29 mouse cellular contexts compared by ENCODE assay signal in the genomic region with DNA sequence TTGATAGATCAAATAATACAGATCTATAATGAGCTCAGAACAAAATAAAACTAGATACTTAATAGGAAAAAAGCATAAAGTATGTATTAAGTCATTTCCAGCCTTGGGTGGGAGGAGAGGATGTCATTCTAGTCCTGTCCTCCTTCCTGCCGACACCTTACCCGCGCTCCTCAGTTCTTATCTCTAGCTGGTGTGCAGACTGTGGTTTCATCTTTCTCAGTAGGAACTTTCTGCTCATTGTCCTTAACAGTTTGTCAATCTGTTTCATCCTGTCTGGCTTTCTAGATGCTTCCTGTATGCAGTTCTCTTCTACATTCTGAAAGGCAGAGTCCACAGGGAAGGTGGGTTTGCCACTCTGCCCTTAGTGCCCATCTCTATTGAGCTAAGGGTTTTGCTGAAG. TPM values are rescaled to one million over a fixed set of nuclear protein-coding genes. Genes with fewer than 3 reads are reported as not detected.
DNase-seq lines count a peak whose midpoint lies in the region; ATAC-seq and TF ChIP-seq lines count a peak whose summit lies in the region.
"Had no signal": no experiment of that assay in that cellular context is flagged by ENCODE, and none has a peak within 500 bp of the region (broad histone marks: within the 10 kb centered on the region; RNA-seq: fewer than 3 reads in every experiment).

No protein-coding gene starts in this region.

- ATAC-seq in CD4-positive, CD25-positive, alpha-beta regulatory T cell, adult 4 months = no peak
- ATAC-seq in common myeloid progenitor, adult 5-6 weeks (replicated peaks; ENCODE audit: low read depth, poor library complexity, severe bottlenecking) = peak; percentile 52
- ATAC-seq in inflammation-experienced regulatory T-cells, adult 6 months = peak; percentile 25
- ATAC-seq in activated CD4-positive, CD25-positive, alpha-beta regulatory T cell, adult 4 months = no peak
- no peak for ATAC-seq in hindbrain, embryonic 12.5 days (ENCODE audit: low FRiP score)
- ATAC-seq: forebrain, embryonic 13.5 days; forebrain, embryonic 15.5 days; forebrain, postnatal 0 days; Patski had no signal

- H3K4me1 ChIP-seq in MEL (ENCODE audit: control insufficient read depth in 1 of 2, insufficient read depth in 2 of 2, low read length in 2 of 2) = peaks cover 0 to 16% of the 10 kb centered on the region in 2 experiments; a peak in 1 of 4 replicates
- H3K4me1 ChIP-seq in hindbrain, embryonic 12.5 days = no peaks in the 10 kb centered on the region
- H3K4me1 ChIP-seq: embryonic facial prominence, embryonic 10.5 days; embryonic facial prominence, embryonic 12.5 days; forebrain, embryonic 13.5 days; forebrain, embryonic 15.5 days had no signal

- TF ChIP-seq RAD21 in MEL (IDR thresholded peaks at IDR 0.05; ENCODE audit: low read depth, low read length) = no peak

- no peaks in the 10 kb centered on the region for H3K27me3 ChIP-seq in MEL (ENCODE audit: control insufficient read depth in 1 of 2, insufficient read depth in 2 of 2, low read length in 2 of 2)
- H3K27me3 ChIP-seq in hindbrain, embryonic 12.5 days = no peaks in the 10 kb centered on the region
- H3K27me3 ChIP-seq: CH12.LX; embryonic facial prominence, embryonic 12.5 days; forebrain, embryonic 13.5 days; forebrain, embryonic 15.5 days had no signal

- H3K27ac ChIP-seq in MEL (ENCODE audit: control insufficient read depth, low read depth, low read length) = no peak overlapping the region; the same call in 1 of the 2 replicates
- no peak overlapping the region for H3K27ac ChIP-seq in hindbrain, embryonic 12.5 days
- H3K27ac ChIP-seq: embryonic facial prominence, embryonic 10.5 days; embryonic facial prominence, embryonic 12.5 days; forebrain, embryonic 13.5 days; forebrain, embryonic 15.5 days had no signal

- H3K4me3 ChIP-seq in MEL (ENCODE audit: control insufficient read depth in 1 of 2, insufficient read depth in 1 of 2, low read depth in 2 of 2, low read length in 2 of 2) = no peak overlapping the region
- no peak overlapping the region for H3K4me3 ChIP-seq in hindbrain, embryonic 12.5 days
- H3K4me3 ChIP-seq: embryonic facial prominence, embryonic 10.5 days; embryonic facial prominence, embryonic 12.5 days; forebrain, embryonic 13.5 days; forebrain, embryonic 15.5 days had no signal

- no peak for TF ChIP-seq CTCF in MEL (IDR thresholded peaks at IDR 0.05 in 2 of 3, conservative IDR thresholded peaks at IDR 0.05 in 1 of 3; ENCODE audit: control insufficient read depth in 1 of 3, insufficient read depth in 1 of 3, low read depth in 2 of 3, low read length in 3 of 3, poor library complexity in 1 of 3, severe bottlenecking in 1 of 3)

- H3K79me2 ChIP-seq in MEL (ENCODE audit: control insufficient read depth, insufficient read depth, low read length, poor library complexity) = no peaks in the 10 kb centered on the region

- peak in 1 of 2 experiments; percentile 38; a peak in 1 of 4 replicates for TF ChIP-seq EP300 in MEL (IDR thresholded peaks at IDR 0.05; ENCODE audit: low read depth in 1 of 2, low read length in 2 of 2)

- DNase-seq in CD4-positive, CD25-positive, alpha-beta regulatory T cell, adult 2 months (ENCODE audit: low read depth, low spot score) = peak; percentile 13
- peak; percentile 62 for DNase-seq in MEL (ENCODE audit: low read depth, low spot score)
- no peak for DNase-seq in heart, adult 8-10 months (ENCODE audit: low spot score)
- DNase-seq: adrenal gland, adult 2 months; adrenal gland, postnatal 10 days; adrenal gland, postnatal 25 days; cerebellum, adult 11 months; cerebellum, adult 18-20 months; cerebellum, adult 8-10 months; cerebellum, adult 9-11 months; cerebellum, postnatal 14 days; cerebellum, postnatal 36 days; forebrain, postnatal 0 days had no signal

- H3K9me3 ChIP-seq in MEL (replicated peaks; ENCODE audit: insufficient read depth, low read length) = no peaks in the 10 kb centered on the region
- H3K9me3 ChIP-seq in hindbrain, embryonic 12.5 days (replicated peaks) = no peaks in the 10 kb centered on the region
- H3K9me3 ChIP-seq: embryonic facial prominence, embryonic 10.5 days; embryonic facial prominence, embryonic 12.5 days; forebrain, embryonic 13.5 days; forebrain, embryonic 15.5 days; G1E had no signal

- no peak overlapping the region for H3K4me2 ChIP-seq in hindbrain, embryonic 12.5 days (replicated peaks)
- H3K4me2 ChIP-seq: embryonic facial prominence, embryonic 12.5 days; forebrain, embryonic 13.5 days; forebrain, embryonic 15.5 days had no signal

- H3K9ac ChIP-seq in MEL (ENCODE audit: control insufficient read depth, low read depth, low read length, poor library complexity, severe bottlenecking) = no peak overlapping the region
- no peak overlapping the region for H3K9ac ChIP-seq in hindbrain, embryonic 12.5 days
- H3K9ac ChIP-seq: embryonic facial prominence, embryonic 12.5 days; forebrain, embryonic 13.5 days; forebrain, embryonic 15.5 days; forebrain, postnatal 0 days had no signal

- peaks cover 0 to 6% of the 10 kb centered on the region in 2 experiments; a peak in 2 of 4 replicates for H3K36me3 ChIP-seq in MEL (ENCODE audit: control insufficient read depth in 1 of 2, insufficient read depth in 2 of 2, low read length in 2 of 2)
- H3K36me3 ChIP-seq in hindbrain, embryonic 12.5 days = no peaks in the 10 kb centered on the region
- H3K36me3 ChIP-seq: embryonic facial prominence, embryonic 10.5 days; embryonic facial prominence, embryonic 12.5 days; forebrain, embryonic 15.5 days; G1E had no signal

- no peak for TF ChIP-seq POLR2A in MEL (IDR thresholded peaks at IDR 0.05; ENCODE audit: control insufficient read depth in 1 of 2, insufficient read depth in 1 of 2, low read depth in 1 of 2, low read length in 2 of 2, poor library complexity in 1 of 2)

- 94% methylated on average over 3 of the region's 3 CpGs for WGBS in hindbrain, embryonic 12.5 days

TF ChIP-seq in MEL, 35 proteins besides CTCF, POLR2A, EP300 and RAD21 (continues in another document):
- TF ChIP-seq ZKSCAN1 (IDR thresholded peaks at IDR 0.05; ENCODE audit: low read depth, low read length) = no peak
- TF ChIP-seq CHD1 (IDR thresholded peaks at IDR 0.05; ENCODE audit: low read depth, low read length) = no peak
- no peak for TF ChIP-seq HCFC1 (IDR thresholded peaks at IDR 0.05; ENCODE audit: low read depth, low read length)
- TF ChIP-seq MYB (IDR thresholded peaks at IDR 0.05; ENCODE audit: low read depth, low read length) = no peak
- TF ChIP-seq MEF2A (IDR thresholded peaks at IDR 0.05; ENCODE audit: extremely low read depth, insufficient replicate concordance, low read depth, low read length, poor library complexity, severe bottlenecking) = no peak
- TF ChIP-seq ZNF384 (IDR thresholded peaks at IDR 0.05; ENCODE audit: low read depth, low read length) = no peak
- TF ChIP-seq USF1 (IDR thresholded peaks at IDR 0.05; ENCODE audit: low read depth, low read length) = no peak
- no peak for TF ChIP-seq ELF1 (IDR thresholded peaks at IDR 0.05; ENCODE audit: low read depth, low read length)
- no peak for TF ChIP-seq NELFE (IDR thresholded peaks at IDR 0.05; ENCODE audit: low read depth, low read length)
- no peak for TF ChIP-seq MXI1 (IDR thresholded peaks at IDR 0.05; ENCODE audit: low read depth, low read length)
- TF ChIP-seq TAL1 (IDR thresholded peaks at IDR 0.05; ENCODE audit: low read length) = peak; percentile 55
- 0 out of 2 replicates have a peak, but pooled peaks have one; percentile 25 for TF ChIP-seq RCOR1 (IDR thresholded peaks at IDR 0.05; ENCODE audit: low read depth, low read length)
- peak; percentile 73 for TF ChIP-seq GATA1 (IDR thresholded peaks at IDR 0.05; ENCODE audit: low read depth, low read length)
- no peak for TF ChIP-seq SIN3A (IDR thresholded peaks at IDR 0.05; ENCODE audit: low read length)

RNA-seq across cellular contexts. Expression of a gene that starts 19.9 kb away (rescaled TPM):
- not detected for polyA plus RNA-seq in CD4-positive, CD25-positive, alpha-beta regulatory T cell, adult 4 months (2017; shearing (Covaris generic))
- not detected in 2 replicates for total RNA-seq in MEL (2012; rRNA removed)
- polyA plus RNA-seq in MEL (2012; ENCODE audit: insufficient read depth in 1 of 2, insufficient read length in 2 of 2, low read depth in 1 of 2, low replicate concordance in 2 of 2, missing spikeins in 1 of 2) = not detected
- not detected in 2 replicates for total RNA-seq in common myeloid progenitor, adult 5-6 weeks (2017)
- not detected for polyA plus RNA-seq in inflammation-experienced regulatory T-cells, adult 6 months (2017; shearing (Covaris generic))
- not detected for polyA plus RNA-seq in activated CD4-positive, CD25-positive, alpha-beta regulatory T cell, adult 4 months (2017; shearing (Covaris generic))
- total RNA-seq in heart, adult 8-10 months (2022) = under 1 TPM; 0.31 to 0.68 (median 0.55) TPM
- 0.04 and 0.07 TPM in 2 replicates for polyA plus RNA-seq in hindbrain, embryonic 12.5 days (2016; fragmentation: Nextera tagmentation; extraction: Ambion mirVana)
- total RNA-seq: adrenal gland, adult 2 months; adrenal gland, postnatal 25 days; CH12.LX; forebrain, postnatal 0 days had no signal
- polyA plus RNA-seq: adrenal gland, adult 2 months; brain, embryonic 14.5 days; C2C12; cortical plate, adult 2 months; forebrain, embryonic 11.5 days; forebrain, embryonic 13.5 days; forebrain, embryonic 15.5 days; forebrain, postnatal 0 days; G1E; Patski had no signal

RNA-seq across cellular contexts. Expression of a gene that starts 55.7 kb away (rescaled TPM):
- polyA plus RNA-seq in CD4-positive, CD25-positive, alpha-beta regulatory T cell, adult 4 months (2017; shearing (Covaris generic)) = 10 to 100 TPM; 14.9 to 16.3 TPM
- total RNA-seq in MEL (2012; rRNA removed) = 31.4 and 36.6 TPM in 2 replicates
- polyA plus RNA-seq in MEL (2012; ENCODE audit: insufficient read depth in 1 of 2, insufficient read length in 2 of 2, low read depth in 1 of 2, low replicate concordance in 2 of 2, missing spikeins in 1 of 2) = 10 to 100 TPM in 1 of 2 experiments, not detected in 1; 28.4 TPM
- 29.9 and 45.7 TPM in 2 replicates for total RNA-seq in common myeloid progenitor, adult 5-6 weeks (2017)
- polyA plus RNA-seq in inflammation-experienced regulatory T-cells, adult 6 months (2017; shearing (Covaris generic)) = 10 to 100 TPM; 10.2 to 13.3 (median 13.1) TPM
- polyA plus RNA-seq in activated CD4-positive, CD25-positive, alpha-beta regulatory T cell, adult 4 months (2017; shearing (Covaris generic)) = 10 to 100 TPM in 1 of 2 experiments, 1 to 10 TPM in 1; 9.8 to 11.2 TPM
- 10 to 100 TPM in 2 of 4 experiments, 1 to 10 TPM in 2; 8.3 to 15.4 (median 10.5) TPM for total RNA-seq in heart, adult 8-10 months (2022)
- polyA plus RNA-seq in hindbrain, embryonic 12.5 days (2016; fragmentation: Nextera tagmentation; extraction: Ambion mirVana) = 19.1 and 20.5 TPM in 2 replicates

RNA-seq across cellular contexts. Expression of a gene that starts 56.1 kb away (rescaled TPM):
- polyA plus RNA-seq in CD4-positive, CD25-positive, alpha-beta regulatory T cell, adult 4 months (2017; shearing (Covaris generic)) = 1 to 10 TPM; 3.6 to 9.2 TPM
- total RNA-seq in MEL (2012; rRNA removed) = 52.8 and 55.2 TPM in 2 replicates
- 100 to 1,000 TPM in 1 of 2 experiments, not detected in 1; 108 TPM for polyA plus RNA-seq in MEL (2012; ENCODE audit: insufficient read depth in 1 of 2, insufficient read length in 2 of 2, low read depth in 1 of 2, low replicate concordance in 2 of 2, missing spikeins in 1 of 2)
- 152 and 154 TPM in 2 replicates for total RNA-seq in common myeloid progenitor, adult 5-6 weeks (2017)
- 10 to 100 TPM in 1 of 3 experiments, 1 to 10 TPM in 2; 5.8 to 36.4 (median 6.2) TPM for polyA plus RNA-seq in inflammation-experienced regulatory T-cells, adult 6 months (2017; shearing (Covaris generic))
- polyA plus RNA-seq in activated CD4-positive, CD25-positive, alpha-beta regulatory T cell, adult 4 months (2017; shearing (Covaris generic)) = 10 to 100 TPM; 10.9 to 19.8 TPM
- total RNA-seq in heart, adult 8-10 months (2022) = 1 to 10 TPM in 1 of 4 experiments, under 1 TPM in 2, not detected in 1; 0.41 to 1.2 (median 0.75) TPM
- 42.6 and 45.1 TPM in 2 replicates for polyA plus RNA-seq in hindbrain, embryonic 12.5 days (2016; fragmentation: Nextera tagmentation; extraction: Ambion mirVana)

Comparison
In these comparisons a context has a peak if more than half of its experiments do, and no peak if none do; other contexts are left out.
1. ATAC-seq: peak in common myeloid progenitor, adult 5-6 weeks (single experiment) and inflammation-experienced regulatory T-cells, adult 6 months (single experiment); none in CD4-positive, CD25-positive, alpha-beta regulatory T cell, adult 4 months (single experiment), activated CD4-positive, CD25-positive, alpha-beta regulatory T cell, adult 4 months (single experiment) and hindbrain, embryonic 12.5 days (single experiment).